Mouse (Mus musculus): ENCODE data around the gene Npepps.
A peak's percentile ranks its signal among the peaks of the same experiment; 100 is the strongest.
"Not testable (repeated sequence)": the region's sequence is repeated elsewhere in the genome, so short reads cannot be mapped to it uniquely, and the experiment has no call there.

The Npepps gene

DNA sequence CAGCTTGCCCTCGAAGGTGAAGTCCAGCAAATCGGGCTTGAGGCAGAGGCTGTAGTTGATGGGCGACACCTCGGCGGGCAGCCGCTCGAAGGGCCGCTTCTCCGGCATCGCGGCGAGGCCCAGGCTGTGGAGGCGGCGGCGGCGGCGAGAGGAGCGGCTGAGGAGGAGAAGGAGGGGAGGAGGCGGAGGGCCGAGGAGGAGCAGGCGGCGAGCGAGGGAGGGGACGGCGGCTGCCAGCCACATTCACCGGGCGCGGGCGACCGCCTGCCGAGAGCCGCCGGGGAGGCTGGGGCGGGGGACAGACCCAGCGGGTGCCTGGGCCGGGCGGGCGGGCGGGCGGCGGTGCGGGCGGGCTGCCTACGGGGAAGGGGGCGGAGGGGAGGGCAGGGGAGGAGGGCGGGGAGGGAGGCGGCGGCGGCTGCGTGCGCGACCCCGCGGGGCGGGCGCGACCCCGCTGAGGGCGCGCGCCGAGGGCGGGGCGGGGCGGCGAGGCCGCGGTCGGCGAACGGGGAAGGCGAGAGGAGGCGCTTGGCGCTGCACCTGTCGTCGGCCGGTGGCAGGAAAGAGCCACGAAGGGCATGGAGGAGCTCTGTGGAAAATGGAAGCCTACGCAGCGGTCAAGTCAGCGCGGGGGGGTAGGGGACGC is at the start of gene Npepps:
Gene Npepps, minus strand, starts transcription at position 423 of the 646 bp plus-strand sequence.
- peak; percentile 88 for DNase-seq

DNA sequence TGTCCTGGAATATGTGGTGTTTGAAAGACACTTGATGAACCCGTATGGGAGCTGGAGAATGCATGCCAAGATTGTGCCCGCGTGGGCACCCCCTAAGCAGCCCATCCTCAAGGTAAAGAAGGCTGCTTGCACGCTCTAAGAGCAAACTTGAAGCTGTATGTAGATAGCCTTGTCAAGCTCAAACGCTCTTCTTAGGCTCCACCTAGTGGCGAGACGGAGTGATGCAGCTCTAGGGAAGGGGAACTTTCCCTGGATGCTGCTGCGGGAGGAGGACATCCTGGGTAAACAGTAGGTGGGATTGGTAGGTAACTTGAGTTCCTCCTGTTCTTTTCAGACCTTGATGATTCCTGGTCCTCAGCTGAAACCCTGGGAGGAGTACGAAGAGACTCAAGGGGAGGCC is 47.7 kb upstream of the Npepps start:
- DNase-seq = peak; percentile 74

DNA sequence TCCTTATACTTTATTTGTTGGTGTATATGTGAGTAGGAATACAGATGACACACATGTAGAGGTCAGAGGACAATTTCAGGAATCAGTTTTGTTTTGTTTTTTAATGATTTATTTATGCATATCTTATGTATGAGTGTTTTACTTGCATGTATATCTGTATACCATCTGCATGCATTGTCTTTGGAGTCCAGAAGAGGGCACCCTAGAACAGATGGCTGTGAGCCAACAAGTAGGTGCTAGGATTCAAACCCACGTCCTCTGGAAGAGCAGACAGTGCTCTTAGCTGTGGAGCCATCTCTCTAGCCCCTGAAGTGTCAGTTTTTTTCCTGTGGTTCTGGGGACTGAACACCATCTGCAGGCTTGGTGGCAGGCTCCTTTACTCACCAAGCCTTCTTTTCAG is 44.8 kb upstream of the Npepps start:
- peak; percentile 41 for DNase-seq

DNA sequence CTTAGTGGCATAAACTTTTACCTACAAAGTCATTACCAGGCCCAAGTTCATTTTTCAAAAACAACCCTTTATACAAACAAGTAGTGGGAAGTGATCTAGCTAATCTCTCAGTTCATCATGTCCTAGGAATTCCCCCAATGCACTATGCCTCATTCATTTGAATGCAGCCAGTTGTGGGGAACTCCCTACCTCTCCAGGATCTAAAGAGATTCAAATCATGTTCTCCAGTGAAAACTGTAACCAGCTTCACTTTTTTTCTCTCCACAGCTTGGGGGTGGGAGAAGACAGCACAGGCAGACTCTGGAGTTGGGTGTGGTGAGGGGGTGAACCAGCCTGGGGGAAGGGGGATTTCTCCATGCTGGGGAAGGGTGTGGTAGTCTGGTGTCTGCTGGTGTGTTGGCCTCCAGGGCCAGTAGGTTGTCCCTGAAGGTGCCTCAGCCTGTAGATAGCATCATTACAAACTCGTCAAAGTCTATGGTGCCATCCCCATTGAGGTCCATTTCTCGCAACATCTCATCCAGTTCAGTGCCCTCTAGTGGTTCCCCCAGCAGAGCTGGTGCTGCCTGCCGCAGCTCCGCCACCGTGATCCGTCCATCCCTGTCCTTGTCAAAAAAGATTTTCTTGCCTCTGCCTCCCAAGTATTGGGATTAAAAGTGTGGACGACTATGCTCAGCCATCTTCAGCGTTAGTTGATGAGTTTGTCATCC is 41.6 kb upstream of the Npepps start:
- not testable (repeated sequence) for DNase-seq

DNA sequence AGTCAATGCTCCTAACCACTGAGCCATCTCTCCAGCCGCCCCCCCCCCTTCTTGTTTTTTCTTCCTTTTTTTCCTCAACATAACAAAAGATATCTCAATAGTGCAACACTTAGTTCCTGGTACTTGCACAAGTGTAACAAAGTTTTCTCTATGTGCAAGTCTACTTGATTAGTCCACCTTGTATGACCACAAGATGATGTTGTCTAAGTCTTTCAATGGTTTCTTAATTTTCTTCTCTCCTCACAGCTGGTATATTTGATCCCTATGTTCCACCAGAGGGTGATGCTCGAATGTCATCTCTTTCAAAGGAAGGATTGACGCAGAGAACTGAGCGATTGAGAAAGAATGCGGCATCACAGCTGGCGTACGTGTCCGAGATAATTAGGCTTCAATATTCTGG is 40.8 kb upstream of the Npepps start:
- no peak for DNase-seq

DNA sequence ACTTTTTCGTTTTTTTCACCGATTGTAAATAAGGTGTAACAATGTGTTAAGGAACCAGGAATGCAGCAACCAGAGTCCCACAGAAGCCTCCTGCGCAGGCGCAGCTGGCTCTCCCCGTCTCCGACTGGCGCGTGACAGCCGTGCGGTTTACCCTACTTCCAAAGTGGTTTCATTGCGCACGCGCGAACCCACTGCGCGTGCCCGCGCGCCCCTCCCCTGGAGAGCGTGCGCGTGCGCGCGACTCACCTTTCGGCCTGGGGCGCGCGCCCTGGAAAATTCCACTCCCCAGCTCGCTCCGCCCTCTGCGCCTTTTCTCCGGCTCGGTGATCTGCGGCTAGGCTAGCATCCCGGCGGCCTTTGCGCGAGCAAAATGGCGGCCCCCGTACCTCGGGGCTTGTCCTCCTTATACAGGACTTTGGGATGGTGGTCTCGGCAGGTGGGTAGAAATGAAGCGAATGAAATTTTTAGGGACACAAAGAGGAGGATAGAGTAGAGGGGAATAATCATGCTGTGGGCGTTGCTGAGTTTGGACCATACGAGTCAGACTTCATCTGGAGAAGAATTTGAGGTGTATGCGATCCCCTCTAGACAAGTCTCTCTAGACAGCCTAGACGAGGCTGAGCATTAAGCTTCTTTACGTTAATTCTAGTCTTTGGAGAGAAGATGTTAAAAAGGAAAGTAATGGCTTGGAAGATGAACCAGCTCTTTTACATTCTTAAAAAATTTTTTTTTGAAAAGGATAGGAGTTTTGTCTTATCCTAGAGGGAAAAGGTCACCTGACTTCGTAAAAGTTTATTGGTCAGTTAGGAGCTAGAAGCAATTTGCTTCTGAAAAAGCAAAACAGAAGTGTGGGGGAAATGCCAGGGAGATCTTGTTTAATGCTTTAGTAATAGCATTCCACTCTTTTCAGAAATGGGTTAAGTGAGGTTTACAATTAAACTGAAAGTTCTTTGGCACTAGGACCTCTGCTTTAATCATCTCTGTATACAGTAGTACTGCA is 35.4 kb upstream of the Npepps start, which contains the start of gene Mrpl45:
Gene Mrpl45, plus strand, starts transcription at position 213 of the 1,000 bp plus-strand sequence.
- DNase-seq = peak; percentile 99

DNA sequence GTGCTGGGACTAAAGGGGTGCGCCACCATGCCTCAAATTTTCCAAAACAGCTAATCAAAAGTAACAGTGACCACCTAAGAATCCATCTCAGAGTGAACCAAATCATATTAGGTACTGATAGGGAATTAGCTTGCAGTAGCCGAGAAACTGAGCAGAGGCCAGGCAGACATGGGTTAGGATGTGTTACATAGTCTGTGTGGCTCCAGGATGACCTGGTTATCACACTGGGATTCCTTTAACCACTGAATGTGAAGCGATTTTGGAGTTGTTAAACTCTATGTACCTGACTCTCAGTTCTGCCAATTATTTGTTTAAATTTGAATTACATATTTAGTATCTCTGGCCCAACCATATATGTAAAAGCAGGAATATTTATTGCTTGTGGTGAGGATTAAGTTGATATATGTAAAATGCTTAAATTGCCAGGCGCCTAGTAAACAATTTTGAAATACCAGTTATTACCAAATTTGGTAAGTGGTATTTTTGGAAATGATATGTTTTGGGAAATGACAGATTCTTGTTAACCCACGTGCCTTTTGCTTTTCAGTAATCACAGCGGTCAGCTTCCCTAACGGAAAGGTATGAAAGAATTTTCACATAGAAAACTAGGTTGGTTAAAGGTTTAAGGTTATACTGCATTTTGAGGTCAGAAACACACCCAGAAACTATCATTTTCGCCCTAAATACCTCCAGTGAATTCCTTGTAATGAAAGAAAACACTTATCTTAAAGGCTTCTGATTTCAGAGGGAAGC is 34.5 kb upstream of the Npepps start:
- DNase-seq = no peak

DNA sequence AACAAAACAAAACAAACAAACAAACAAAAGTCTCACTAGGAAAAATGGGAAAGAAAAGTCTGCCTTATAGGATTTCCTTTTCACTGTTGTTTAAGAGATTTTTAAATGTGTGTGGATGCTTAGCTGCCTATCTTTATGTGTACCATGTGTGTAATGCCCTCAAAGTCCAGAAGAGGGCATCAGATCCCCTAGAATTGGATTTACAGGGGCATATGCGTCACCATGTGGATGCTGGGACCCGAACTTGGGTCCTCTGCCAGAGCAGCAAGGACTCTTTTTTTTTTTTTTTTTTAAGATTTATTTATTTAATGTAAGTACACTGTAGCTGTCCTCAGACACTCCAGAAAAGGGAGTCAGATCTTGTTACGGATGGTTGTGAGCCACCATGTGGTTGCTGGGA is 33.7 kb upstream of the Npepps start:
- DNase-seq = peak; percentile 38

DNA sequence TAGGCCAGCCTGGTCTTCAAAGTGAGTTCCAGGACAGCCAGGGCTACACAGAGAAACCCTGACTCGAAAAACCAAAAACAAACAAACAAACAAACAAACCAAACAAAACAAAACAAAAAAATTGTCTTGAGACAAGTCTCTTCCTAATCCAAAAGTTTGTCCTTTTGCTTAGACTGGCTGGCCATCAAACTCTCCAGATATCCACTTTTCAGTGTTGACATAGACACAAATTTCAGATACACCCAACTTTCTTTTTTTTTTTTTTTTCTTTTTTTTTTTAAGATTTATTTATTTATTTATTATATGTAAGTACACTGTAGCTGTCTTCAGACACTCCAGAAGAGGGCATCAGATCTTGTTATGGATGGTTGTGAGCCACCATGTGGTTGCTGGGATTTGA is 32.4 kb upstream of the Npepps start:
- not testable (repeated sequence) for DNase-seq

DNA sequence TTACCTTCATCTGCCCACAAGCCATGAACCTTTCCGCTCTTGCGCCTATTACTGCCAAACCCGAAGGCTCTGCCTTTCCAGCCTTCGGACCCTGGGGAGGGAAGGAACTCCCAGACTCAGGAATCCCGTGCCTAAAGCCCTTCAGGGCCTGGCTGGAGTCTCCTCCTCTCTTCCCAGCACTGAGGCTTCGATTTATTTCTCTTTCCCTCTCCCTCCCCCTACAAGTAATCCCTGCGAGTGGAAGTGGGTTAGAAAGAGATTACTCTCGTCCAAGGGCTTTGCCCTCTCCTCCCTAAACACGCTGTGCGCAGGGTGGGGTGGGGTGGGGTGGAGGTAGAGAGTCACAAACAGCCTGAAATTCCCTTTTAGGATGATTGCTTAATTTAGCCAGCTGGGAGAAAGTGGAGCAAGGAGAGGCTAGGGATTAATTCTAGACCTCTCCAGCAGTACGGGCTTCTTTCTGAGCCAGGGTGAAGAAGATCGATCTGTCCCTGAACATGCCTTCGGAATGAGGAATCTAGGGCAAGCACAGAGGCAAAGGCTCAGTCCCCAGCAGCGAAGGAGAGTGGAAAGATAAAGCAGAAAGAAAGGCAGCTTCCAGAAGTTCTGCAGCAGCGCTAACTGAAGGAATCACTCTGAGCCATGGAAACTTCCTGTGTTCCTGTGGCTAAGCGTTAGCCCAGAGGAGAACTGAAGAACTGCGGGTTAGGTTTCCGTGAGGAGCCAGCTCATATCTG is 30.6 kb upstream of the Npepps start:
- DNase-seq = no peak

DNA sequence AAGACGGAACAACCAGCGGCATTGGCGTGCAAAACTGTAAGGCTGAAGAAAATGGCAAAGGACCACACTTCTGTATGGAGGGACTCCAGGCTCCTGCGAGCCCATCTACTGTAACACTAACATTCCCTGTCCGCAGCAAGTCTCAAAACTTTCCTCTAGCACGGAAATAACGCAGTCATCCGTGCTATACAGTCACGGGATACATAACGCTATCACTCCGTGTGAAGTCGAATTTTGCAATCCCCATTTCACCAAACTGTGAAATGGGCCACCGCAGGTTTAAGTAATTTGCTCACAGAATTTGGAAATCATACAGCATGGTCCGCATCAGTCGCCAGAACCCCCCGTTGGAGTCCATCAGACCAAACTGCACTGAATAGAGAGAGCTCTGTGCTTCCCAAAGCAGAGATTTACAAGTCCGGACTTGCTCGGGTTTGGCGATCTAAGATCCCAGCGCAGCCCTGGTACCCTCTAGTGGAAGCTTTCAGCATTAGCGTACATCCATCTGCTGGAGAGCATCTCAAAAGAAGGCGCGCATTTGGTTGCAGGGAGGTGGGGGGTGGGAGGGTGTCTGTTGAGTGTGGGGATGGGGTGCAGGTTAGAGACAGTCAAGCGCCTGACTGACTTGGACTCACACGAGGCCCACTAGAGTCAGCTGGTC is 29.6 kb upstream of the Npepps start:
- DNase-seq = peak; percentile 69

DNA sequence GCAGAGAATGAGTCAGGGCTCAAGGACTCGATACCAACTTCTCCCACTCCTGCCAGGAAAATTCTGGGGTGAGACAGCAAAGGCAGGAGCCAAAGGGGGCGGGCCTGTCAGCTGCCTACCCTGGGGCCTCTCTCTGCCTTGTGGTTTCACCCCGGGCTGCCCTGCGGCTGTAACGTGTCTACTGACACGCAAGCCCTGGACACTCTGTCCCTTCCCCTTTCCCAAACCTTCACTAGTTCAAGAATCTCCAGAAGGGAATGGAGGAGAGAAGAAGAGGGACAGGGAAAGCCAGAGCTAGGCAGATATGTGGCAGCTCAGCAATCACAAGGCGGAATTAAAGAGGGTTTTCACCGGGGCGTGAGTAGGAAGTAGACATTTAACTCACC is 29.0 kb upstream of the Npepps start:
- peak; percentile 28 for DNase-seq

DNA sequence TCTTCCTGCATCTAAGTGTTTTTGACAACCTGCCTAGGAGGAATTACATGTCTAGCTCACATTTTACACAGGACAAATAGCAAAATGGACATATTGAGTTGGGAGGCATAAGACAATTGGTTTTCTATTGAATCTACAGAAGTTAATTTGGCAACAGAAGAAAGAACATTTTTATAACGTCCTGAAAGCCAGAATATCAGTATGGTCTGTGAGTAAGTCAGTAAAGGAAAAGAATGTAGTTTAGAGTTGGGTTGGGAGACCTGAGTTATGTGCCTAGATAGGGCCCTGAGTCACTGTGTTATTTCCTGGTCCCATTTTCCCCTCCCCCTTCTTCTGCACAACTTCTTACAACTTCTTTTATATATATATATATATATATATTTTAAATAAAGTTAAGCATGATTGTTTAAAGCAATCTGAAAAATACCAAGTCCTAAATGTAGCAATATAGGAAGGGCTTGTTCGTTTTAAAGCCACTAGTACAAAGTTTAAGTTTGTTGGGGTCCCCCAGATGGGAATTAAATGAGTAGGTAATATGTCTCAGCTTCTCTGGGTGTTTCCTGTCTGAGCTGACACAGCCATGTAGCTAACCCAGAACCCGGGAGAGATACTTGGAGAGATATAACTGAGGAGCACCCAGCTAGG is 28.5 kb upstream of the Npepps start:
- DNase-seq = no peak

DNA sequence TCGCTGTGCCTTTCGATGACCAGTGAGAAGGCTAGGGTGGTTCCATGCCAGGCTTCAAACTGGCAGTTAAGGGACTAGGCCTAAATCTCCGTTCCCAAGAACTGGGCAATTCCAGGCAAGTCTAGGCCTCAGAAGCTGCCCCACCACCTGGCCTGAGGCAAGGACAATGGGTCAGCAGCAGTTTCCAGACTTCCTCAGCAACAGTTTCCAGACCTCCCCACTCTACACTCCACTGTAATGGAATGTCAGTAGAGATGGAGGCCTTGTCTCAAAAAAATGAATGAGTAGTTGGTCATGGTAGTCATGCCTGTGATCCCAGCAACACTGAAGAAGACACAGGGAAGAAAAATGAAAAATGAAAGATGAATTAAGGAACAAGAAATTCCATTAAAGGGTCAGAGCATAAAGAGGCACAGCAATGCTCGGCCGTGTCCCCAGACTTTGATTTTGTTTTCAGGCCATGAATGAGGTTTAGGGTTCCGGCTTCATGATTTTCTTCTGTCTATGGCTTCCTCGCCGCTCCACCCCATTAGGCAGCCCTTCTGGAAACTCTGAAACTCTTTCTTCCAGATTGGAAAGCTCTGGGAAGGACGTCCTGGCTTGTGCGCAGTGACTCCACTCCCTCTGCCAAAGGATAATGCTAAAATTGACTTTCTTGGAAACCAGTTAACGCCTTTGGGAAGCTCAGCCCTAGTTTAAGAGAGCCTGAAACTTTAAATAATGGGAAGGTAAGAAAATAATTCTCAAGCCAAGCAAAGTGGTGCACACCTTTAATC is 27.0 kb upstream of the Npepps start:
- no peak for DNase-seq

DNA sequence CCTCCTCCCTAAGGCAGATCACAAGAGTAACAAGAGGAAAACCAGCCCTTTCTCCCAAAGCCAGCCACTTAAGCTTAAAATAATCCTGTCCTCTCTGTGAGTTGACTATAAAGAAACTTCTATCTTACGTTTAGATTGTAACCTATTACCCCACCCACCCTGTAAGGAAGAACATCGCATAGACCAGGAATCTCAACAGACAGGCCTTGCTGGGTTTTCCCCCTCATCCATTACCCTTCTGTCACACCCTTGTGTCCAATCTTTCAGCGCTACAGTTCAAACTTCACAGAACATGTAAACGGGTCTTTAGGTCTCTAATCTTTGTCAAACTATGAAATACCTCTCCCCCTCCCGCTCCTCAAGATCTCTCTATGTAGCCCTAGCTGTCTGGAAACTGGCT is 24.2 kb upstream of the Npepps start:
- DNase-seq = no peak

DNA sequence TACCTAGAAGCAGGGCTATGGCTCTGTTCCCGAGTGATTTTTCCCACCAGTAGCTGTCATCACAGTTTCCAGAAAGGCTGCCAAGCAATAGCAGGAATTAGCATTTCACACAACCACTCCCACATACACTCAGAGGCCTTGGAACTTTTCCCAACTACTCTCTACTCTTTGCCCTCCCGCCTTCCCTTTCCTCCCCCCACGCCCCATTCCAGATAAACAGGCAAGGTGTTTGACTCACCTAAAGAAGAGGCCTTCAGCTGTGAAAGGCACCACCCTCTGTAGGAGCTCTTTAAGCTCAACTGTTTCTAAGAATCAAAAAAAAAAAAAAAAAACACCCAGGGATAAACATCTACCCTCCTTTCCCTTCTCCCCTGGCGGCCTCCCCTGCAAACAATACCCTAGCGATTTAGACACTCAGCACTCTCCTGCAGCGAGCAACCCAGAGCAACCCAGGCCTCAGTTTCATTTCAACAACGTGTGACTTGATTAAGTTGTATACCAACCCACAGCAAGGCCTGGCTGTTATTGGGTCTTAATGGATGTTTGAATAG is 21.9 kb upstream of the Npepps start:
- no peak for DNase-seq

DNA sequence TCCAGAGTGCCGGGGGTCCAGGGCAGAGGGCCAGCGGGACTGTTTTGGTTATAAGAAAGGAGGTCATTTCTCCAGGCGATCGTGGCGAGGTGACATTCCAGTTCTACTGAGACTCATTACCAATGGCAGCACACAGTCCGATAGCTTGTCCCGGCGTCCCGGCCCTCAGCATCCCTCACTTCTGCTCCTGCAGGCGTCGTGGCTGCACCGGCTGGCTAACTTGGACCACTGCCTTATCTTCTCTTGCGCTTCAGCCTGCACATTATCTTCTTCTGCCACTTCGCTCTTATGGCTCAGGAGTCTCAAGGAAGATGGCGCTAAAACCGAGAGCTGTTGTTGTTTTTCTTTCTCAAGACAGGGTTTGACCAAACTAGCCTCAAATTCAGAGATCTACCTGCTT is 21.0 kb upstream of the Npepps start:
- DNase-seq = no peak

DNA sequence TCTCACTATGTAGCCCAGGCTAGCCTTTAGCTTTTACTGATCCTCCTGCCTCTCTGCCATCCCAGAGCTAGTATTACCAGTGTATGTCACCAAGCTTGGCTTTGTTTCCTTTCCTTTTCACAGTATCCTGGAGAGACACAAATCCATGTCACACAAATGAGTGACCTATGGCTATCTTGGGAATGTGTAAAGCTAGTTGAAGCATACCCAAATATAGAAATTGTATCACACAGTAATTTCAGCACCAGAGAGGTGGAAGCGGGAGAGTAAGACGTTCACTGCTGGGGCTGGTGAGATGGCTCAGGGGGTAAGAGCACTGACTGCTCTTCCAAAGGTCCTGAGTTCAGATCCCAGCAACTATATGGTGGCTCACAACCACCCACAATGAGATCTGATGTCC is 19.5 kb upstream of the Npepps start:
- no peak for DNase-seq

DNA sequence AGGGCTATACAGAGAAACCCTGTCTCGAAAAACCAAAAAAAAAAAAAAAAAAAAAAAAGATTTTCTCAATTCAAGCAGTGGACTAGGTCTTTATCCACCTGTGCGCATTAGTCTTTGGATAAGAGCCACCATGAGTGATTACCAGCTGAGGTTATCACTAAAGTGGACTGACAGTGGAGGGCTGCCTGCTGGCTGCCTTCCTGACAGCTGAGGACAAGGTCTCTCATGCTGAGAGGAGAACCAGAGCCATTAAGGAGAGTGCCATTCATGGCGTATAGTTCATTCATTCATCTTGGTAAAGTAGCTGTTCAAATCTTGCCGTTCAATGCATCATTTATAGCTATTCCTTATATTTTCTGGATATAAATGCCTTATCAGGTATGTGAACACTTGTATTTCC is 16.1 kb upstream of the Npepps start:
- no peak for DNase-seq

DNA sequence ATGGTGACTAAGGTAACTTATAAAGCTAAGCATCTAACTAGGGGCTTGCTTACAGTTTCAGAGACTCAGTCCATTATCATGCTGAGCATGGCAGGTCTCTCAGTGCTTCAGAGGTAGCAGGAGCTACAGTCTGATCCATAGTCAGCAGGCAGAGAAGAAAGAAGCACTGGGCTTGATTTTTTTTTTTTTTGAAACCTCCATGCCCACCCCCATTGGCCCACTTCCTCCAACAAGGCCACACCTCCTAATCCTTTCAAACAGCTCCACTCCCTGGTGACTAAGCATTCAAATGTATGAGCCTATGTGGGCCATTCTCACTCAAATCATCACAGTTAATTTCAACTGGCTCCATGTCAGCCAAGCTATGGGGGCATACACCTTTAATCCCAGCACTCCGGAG is 12.3 kb upstream of the Npepps start:
- DNase-seq = no peak

Measured in thymus, postnatal 4 days (tissue).